Mouse (Mus musculus): ENCODE measurements around the gene Kif2c.

Kif2c gene

DNA sequence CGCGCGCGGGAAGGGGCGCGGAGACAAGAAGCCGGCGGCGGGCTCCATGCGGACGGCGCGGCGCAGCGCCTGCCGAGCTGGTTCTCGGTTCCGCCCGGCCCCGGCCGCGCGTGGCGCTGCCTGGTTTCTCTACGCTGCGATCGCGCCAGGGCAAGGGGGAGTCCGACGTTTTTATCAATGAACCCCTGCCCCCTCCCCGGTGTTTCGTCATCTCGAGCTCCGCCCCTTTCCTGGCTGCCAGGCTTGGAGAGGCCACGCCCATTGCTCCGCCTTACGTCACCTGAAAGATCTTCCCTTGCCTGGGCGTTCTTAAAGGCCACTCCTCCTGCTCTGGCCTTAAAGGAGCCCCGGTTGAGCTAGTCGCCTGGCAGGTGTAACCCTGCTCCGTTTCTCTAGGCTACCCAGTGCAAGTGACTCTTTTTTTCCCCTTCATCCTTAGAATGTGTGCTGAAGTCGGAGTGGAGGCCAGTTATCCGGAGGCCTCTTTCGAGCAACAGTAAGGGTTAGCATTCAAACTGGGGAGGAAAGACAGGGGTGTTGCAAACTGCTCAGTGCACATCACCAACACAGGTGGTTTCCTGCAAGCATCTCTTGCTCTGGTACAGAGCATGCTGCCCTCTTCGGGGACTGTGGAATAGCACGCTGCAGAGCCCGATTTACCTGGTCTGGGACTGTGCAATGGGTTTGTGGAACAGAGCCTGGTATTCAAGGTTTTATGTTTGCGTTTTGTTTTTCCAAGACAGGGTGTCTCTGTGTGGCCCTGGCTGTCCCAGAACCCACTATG is 48.4 kb downstream of the Kif2c start, which contains the start of gene Plk3:
Gene Plk3, minus strand, starts transcription at position 147 of the 784 bp plus-strand sequence.
- DNase-seq = peak; percentile 99

DNA sequence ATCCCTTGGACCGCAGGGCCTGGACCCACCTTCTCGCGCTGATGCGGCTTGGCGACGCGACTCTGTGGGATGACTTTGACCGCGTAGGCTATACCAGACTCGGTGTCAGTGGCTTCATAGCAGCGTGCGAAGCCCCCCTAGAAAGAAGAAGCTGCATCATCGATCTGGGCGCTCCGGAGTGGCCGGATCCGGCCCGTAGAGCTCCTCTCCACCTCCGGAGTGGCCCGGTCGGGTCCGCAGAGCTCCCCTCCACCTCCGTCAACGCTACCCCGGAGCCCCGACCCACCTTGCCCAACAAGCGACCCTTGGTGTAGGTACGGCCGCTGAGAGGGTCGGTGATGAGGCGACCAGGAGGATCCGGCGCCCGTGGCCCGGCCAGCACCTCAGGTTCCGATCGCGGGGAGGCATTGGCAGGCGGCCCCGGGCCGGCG is 49.1 kb downstream of the Kif2c start:
- no peak for DNase-seq

DNA sequence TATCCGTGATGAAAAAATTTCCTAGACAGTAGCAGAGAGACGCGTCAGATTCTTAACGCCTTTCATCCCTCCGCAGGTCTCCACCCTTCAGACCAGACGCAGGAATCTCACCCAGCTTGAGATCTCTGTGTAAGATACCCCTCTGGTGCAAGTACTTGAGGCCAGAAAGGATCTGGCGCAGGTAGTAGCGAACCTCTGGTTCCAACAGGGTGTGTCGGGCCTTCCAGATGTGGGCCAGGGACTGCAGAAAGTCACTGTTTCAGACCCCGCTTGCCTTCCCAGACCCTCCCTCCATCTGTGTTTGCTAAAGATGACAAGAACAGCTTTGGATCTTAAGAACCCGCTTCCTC is 49.7 kb downstream of the Kif2c start:
- no peak for DNase-seq

DNA sequence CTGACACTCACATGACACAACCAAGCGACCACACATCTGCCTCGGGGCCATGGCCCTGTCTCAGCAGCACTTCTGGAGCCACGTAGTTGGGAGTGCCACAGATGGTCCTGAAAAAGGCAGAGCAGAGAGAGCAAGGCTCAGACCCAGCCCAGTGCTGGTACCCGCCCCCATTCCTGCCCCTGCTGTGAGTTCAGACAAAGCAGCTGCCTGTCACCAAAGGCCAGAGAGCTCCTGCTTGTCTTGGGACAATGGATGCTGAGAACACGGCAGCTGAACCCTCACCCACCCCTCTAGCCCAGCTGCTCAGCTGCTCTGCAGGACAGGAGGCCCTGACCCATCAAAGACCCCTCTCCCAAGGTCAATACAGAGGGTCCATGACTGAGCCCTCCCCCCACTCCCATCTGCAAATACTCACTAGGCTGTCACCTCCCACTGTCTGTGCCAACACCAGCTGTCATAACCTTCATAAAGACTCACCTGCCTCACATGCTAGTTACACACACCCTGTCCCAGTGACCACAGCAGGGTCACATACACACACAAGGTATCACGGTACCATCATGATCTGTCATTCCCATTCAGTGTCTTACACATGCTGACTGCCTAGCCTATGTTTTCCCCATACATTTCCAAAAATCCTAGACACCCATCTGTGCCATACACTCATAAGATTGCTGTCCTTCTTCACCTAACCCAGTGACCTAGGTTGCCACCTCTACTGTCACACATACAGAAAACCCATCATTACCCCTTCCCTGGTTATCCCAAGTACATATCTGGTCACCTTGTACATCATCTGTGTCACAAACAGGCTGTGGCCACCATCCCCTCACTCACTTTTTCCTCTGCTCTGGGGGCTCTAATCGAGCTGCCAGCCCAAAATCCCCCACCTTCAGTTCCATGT is 50.3 kb downstream of the Kif2c start:
- DNase-seq = peak; percentile 35

DNA sequence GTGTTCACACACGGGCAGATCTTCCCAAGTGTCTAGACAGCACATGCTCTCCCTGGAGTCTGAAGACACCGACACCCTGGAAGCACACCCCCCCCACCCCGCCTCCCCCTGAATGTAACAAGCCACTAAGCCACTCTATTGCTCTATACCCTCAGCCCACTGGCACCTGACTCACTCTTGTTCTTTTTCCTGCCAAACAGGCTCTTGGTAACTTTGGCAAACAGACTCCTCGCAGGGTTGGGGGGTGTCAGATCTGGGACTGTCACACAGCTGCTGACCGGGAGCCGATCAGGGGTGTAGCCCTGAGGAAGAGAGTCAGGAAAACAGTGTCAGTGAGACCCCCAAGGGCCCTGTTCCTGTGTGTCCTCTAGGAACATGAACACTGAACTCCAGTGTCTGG is 51.2 kb downstream of the Kif2c start:
- DNase-seq = no peak

DNA sequence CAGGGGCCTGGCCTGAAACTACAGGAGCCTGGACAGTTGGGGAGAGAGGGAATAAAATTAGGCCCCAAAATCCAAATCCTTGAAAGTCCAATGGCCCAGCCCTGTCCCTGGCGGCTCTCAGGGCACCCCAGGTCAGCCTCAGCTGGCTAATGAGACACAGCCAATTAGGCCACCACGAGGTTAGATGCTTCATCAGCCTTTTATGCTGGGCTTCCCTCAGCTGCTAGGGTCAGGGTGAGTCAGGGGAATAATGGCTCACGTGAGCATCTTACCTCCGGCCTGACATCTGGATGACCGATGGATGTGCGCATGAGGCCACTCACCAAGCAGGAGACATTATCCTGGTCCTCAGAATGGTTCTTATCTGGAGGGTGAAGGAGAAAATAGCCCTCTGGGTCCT is 51.6 kb downstream of the Kif2c start:
- no peak for DNase-seq

DNA sequence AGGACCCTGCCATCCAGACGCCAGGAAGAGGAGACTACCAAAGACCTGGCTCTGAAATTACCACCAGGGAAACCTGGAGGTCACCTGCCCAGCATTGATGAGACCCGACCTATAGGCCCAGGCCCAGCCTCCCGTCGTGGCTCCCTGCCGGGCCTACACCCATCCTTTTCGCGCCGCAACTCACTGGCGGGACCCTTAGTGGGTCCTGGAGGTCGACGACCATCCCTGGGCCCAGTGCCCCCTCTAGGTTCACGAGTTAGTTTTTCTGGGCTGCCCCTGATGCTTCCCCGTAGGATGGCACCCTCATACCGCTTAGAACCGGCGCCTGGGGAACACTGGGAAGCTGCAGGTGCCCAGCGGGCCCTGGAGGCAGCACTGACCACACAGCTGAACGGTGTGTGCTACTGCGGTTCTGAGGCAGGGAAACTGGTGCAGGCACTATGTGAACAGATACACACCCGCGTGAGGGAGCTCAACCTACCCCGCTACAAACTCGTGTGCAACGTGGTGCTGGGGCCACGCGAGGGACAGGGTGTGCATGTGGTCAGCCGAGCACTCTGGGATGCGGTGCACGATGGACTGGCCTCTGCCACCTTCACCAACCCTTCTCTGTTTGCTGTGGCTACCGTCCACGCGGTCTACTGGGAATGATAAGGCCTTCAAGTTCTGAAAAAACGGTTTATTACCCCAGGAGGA is 54.3 kb downstream of the Kif2c start:
- DNase-seq = no peak

DNA sequence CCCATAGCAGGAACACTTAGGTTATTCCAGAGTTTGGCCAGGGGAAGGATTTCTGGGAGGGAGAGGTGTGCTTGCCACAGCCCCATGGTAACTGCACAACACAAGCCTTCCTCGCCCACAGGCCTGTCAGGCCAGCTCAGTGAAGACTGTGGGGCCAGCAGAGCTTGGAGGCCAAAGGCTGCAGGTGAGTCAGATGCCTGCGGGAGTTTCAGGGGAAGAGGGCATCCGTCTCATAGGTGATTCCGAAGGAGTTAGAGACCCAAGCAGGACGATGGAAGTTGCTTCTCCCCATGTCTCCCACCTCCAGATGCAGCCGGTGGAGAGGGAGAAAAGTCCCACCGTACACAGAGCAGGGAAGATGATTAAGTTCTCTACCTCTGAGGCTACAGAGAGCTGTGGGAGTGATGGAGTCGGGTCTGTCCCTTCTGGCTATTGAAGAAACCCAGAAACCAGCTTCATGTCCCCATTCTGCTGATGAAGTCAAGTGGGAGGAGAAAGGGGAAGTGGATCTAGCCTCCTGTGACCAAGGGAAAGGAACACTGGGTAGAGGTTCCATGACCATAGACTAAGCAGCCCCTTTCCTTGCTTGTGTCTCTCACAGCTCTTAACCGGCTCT is 55.7 kb downstream of the Kif2c start, which contains the start of gene Tctex1d4:
Gene Tctex1d4, plus strand, starts transcription at position 120 of the 616 bp plus-strand sequence.
- no peak for DNase-seq

DNA sequence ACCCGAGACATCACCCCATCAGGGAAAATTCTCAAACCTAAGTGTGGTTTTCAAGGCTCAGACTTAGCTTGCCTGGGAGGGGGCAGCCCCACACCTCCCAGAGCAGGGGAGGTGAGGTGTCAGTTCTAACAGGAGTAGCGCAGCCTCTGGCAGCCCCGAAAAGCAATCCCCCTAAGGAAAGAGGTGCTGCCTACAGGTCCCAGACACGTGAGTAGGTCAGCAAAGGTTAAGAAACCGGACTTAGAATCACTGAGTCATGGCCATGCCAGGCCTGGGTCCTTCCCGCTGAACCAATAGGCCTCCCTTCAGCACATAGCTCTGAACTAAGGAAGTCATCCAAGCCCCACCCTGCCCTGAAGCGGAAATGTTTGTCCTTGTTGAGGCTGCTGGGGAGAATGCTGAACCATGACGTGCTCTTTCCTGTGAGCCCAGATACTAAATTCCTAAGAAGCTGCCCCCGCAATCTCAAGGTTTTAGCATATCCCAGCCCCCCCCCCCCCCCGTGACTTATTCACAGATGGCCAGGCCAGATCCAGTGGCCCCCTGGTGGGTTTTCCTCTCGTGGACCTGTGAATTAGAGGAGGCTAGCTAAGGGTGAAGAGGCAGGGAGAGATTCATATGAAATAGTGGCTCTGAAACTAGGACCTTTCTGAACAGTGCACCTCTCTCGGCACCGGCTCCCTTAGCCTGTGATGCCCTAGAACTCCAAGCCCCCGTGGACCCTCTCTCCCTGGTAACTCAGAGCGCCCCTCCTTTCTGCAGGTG is 56.3 kb downstream of the Kif2c start:
- peak; percentile 78 for DNase-seq

DNA sequence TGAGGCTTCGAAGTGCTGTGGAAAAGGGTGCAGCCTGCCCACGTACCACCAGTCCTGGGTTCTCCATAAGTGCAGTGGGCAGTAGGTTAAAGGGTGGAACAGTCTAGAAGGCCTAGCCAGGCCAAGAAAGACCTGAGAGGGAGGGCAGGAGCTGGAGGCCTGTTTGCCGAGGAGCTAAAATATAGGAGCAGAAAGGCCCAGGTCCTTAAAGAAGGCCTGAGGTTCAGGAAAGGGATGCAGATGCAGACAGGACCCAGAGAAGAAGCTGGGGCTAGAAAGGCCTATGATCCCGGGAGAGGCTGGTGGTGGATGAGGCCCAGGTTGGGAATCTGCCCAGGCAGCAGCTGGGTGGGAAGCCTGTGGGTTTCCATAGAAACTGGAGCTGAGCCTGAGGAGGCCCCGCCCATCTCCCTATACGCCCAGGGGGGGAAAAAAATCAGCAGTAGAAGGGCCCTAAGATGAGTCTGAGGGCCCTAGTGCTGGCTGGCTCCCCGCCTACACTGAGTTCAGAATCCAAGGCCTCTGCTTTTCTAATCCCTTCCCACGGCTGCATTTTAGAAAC is 57.0 kb downstream of the Kif2c start, which contains the start of gene Btbd19:
Gene Btbd19, minus strand, starts transcription at position 378 of the 562 bp plus-strand sequence.
- peak; percentile 68 for DNase-seq

DNA sequence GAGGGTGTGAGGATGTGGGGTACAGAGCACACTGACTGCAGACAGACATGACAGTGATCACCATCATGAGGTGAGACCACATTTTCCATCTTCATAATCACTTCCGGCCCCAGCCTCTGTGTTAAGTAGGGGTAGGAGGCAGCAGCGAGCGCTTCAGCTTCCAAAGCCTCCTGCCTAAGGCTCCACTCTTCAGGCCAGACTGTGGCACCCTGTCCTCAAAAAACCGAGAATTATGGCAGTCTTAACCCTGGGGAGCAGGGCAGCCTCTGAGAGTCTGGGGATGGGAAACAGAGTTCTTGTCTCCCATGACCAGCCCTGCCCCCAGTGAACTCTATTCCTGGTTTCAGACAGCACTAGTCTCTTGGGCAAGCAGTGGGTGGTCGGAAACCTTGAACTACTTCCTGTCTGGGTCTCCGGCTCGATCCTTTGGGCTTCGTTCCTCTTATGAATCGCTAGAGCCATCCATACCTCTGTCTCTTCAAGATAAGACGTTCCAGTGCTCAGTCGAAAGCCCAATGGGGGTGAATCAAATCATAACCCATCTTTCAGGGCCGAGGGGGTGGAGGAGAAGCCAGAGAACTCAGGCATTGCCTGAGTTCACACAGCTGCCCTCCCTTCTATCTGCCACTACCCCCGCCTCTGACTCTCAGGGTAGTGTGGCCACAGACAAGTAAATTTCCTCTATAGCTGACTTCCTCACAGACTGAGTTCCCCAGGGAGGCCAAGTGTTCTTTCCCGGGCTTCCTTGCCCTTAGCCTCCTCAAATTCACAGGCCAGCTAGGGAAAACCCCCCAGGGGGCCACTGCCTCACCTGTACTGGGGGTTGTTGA is 57.7 kb downstream of the Kif2c start:
- DNase-seq = peak; percentile 53

DNA sequence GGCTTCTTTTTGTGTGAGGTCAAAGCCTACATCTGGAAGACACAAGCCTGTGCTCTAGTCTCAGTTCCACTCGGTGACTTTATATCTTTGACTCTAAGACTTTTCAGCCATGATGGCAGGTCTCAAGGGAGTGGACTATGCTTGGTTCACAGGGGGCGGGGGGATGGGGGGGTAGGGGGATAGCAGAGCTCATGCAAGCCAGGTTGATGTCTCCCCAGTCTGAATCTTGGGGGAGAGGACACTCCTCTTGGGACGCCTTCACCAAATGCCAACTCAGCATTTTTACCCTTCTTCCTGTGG is 58.3 kb downstream of the Kif2c start:
- no peak for DNase-seq

DNA sequence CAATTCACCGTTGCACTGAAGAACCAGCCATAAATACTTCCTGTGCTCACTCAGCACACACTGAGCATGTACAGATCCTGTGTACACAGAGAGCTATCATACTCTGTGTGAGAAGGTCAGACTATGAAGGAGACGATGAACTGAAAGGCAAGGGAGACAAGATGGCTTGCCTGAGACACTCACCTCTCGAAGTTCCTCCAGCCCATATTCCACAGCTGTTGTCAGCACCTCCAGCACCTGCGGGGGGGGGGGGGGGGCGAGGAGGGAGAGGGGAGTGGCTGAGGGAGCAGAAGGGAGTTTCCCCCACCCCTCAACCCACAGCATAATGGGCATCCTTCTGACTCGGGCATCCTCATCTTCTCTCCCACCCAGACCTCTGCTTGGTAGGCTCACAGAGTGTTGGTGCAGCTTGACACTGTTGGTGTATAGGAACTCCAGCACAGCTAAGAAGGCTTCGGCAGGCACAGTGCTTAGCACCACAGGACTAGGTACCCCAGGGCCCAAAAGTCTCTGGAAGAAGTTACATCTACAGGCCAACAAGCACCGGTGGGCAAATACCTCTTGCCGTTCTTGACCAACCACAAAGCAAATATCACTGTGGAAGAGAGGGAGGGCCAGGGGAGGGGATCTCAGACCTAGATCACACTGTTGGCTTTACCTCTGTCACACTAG is 58.8 kb downstream of the Kif2c start:
- no peak for DNase-seq

DNA sequence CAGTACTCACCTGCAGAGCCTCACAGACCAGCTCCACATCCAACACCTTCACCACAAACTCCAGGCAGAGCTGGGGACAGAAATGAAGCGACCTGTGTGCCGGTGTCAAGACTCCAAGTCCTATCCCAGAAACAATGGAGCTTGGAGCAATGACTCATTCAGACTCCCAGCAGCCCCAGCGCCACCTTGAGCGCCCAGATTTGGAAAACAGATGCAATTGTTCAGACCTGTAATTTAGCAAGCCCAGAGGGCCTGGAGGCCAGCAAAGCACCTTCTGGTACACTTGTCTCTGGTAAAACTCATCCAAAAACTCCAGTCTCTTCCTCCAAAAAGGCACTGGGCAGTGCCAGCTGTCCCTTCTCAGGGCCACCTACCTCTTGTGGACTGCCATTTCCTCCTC is 60.2 kb downstream of the Kif2c start:
- peak; percentile 28 for DNase-seq

DNA sequence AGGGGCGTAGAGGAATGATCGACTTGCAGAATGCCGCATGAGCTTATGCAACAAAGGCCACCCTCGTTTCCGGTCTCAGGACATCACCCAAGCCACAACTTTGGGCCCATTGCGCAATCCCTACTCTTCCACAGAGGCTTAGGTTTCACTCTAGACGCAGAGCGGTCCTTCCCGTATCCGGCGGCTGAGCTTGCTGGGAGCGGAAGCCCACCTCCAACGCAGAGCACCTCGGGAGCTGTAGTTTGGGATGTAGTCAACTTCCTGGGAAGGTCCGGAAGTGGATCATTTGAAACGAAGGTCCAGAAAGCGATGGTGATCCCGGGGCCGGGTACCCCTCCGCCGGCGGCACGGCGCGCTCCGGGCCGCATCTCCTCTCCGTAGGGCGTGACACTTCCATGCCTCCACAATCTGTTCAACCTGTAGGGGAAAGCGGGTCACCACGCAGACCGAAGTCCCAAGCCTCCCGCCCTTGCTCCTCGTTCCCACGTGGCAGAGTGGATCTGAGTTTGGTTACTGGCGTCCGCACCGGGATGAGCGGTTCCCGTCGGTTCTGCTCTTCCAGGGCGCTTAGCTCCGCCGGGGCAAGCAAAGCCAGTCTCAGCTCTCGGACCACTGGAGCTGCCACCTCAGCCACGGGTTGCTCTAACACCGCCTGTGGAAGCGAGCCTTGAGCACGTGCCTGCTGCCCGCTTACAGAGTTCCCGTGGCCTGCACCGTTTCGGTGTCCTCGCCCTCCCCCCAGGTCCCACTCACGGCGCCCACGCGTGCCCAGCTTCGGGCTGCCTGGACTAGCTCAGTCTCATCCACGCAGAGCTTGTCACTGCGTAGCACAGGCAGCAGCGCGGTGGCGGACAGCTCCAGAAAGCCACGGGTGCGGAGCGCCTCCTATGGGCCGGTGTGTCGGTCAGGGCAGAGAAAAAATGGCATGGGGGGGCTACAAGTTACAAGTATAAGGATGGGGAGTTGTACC is 61.7 kb downstream of the Kif2c start:
- DNase-seq = peak; percentile 97

DNA sequence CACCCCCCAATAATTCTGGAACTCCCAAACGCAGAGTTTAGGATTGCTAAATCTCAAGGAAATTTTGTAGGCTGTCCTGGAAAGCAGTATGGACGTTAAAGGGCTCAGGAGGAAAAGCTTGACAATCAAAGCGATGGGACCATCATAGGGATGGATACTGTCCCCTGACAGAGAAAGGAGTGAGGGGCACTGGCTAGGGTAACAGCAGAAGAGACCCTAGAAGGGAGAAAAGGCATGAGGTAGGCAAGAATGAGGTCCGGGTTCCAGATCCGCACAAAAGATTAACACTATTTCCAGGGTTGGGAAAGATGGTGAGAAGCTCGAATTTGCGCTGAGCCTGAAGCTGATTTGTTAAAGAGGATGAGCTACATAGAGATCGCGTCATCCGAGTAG is 62.4 kb downstream of the Kif2c start:
- no peak for DNase-seq

DNA sequence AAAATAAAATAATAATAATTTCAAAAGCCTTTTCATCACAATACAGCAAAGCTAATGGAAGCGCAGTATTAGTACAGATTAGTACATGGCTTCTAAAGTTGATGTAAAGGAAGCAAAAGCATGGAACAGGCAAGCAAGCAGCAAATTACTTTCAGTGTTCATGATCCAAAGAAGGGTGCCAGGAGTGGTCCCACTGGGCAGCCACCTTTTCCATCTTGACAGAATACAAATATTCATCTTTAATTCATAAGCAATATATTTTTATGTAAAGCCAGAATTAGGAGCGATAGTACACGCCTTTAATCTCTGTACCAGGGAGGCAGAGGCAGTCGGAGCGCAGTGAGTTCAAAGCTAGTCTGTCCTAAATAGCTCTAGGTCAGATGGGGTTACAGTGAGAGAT is 62.8 kb downstream of the Kif2c start:
- DNase-seq = no peak

DNA sequence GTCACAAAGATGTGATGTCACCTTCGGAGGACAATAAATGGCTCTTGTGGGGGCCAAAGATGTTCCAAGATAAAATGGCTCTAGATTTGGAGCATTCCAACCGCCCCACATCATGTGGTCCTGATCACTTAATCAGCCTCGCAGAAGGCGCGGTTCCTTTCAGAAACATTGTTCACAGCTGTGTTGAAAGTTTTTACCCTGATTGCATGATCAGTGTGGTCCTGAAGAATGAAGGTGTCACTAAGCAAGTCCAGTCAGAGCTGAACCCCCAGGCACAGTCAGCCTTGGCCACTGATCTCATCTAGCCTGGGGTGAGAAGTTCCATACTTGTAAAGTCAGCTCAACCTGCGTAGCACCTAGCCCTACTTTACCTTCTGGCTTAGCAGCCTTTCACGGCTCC is 64.5 kb downstream of the Kif2c start:
- DNase-seq = no peak

DNA sequence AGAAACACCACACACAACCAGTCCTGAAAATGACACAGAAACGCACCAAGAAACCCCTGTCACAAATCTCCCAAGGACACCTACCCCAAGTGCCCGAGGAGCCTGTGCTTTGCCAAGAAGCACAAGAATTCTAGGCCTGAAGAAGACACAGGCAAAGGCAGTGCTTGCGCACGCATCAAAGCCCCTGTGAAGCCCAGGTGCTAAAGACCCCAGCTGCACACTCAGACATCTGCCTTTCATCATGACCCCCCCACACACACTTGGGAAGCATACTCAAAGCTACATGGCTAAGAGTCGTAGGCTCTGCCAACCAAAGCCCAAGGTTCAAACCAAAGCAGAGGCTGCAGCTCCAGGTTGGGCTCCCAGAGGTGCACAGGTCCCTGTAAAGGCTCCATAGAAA is 66.8 kb downstream of the Kif2c start:
- no peak for DNase-seq
